Mouse (Mus musculus): ENCODE measurements at regions not wholly inside any gene's neighbourhood (a gene's known extent, or its start where the extent isn't known, plus 50 kb on each side); places are given as distances from the start of the nearest gene placed in this dataset.

DNA sequence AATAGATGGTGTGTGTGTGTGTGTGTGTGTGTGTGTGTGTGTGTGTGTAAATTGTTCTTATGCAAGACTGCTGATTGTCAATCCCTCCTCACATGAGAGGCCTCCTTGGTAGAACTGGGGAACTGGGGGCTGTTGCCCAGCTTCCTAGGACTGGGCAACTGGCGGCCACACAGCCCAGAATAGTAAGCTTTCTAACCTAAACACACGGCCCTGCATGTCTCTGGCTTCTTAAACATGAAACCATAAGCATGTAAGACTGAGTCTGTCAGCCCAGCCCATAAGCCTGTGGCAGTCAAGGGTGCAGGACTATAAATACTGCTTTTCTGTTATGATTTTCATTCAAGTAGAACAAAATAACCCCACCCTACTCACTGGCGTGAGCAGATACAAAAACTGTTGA lies 60.7 kb downstream of the Ifng start:
- DNase-seq (ENCODE audit: low spot score), result no peak

DNA sequence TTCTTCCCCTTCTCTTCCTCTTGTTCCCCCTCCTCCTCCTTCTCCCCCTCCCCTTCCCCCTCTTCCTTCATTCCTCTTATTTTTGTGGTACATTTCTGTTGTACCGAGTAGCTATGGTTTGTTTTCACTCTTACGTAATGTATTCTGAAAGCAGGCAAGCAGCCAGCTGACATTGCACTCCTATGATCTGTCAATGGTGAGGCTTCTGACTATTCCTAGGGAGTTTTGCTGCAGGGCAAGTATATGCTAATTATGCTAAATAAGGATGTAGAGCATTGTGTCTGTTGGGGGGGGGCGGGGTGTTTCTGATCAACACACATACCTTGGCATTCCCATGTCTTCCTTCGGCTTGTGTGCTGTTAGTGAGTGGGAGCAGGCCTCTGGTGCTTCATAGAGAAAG lies 64.0 kb downstream of the Ifng start:
- no peak for DNase-seq (ENCODE audit: low spot score)

DNA sequence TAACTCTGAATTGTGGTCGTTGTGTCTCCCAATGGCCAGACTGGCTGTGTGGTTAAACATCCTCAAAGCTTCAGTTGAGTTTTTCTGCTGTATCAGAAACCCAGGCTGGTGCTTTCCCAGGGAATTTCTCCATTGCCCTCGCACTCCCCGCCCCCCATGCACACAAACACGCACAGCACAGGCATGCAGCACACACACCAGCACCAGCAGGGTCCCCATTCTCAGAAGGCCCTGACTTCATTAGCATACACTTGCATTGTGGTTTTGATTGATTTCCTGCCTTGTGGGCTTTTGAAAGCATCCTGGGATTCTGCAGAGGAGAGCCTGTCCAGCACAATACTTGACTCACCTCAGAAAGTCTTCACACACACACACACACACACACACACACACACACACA lies 65.3 kb downstream of the Ifng start:
- DNase-seq (ENCODE audit: low spot score), result no peak

DNA sequence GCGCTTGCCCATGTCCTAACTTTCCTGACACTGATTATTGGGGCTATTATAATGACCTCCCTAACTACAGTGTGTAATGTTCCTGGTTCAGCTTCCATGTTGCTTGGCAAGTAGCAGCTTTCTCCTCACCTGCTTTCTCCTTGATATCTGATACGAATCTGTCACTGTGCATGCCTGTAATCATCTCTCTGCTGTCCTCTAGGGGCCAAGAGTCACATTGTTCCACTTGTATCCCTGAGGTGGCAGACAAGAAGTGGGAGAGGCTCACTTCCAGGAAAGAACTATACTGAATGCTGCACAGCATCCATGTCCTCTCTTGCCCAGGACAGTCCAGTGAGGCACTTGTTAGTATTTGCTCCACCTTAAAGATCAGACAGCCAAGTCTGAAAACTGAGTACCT lies 66.8 kb downstream of the Ifng start:
- DNase-seq (ENCODE audit: low spot score), result no peak

DNA sequence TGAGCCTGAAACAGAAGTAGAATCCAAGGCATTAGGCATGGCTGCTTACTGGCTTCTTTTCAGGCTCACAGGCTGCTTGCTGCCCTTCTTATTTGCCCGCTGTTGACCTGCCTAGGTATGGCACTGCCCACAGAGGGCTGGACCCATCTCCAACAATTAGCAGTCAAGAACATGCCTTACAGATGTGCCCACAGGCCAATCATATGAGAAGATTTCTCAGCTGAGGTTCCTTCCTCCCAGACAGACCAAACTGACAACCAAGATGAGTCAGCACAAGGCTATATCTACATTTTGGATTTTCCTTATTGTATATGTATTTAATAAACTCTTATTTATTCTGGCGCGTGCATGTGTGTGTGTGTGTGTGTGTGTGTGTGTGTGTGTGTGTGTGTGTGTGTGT lies 76.0 kb downstream of the Ifng start:
- no peak for DNase-seq (ENCODE audit: low spot score)

DNA sequence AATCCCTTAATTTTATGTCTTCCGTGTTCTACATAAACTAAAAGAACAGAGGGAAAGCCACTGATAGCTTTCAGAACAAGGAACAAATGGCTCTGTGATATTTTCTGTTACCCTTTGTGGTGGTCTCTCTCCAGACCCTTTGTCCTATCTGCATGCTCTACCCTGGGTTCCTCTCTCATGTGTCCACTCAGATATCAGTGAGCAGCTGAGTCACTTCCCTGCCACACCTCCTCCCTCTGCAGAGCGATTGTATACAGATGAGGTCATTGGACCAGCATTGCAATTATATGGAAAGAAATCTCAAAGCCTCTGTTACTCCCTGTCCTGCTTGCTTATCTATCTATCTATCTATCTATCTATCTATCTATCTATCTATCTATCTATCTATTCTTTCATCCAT lies 77.1 kb downstream of the Ifng start:
- DNase-seq (ENCODE audit: low spot score), result no peak

DNA sequence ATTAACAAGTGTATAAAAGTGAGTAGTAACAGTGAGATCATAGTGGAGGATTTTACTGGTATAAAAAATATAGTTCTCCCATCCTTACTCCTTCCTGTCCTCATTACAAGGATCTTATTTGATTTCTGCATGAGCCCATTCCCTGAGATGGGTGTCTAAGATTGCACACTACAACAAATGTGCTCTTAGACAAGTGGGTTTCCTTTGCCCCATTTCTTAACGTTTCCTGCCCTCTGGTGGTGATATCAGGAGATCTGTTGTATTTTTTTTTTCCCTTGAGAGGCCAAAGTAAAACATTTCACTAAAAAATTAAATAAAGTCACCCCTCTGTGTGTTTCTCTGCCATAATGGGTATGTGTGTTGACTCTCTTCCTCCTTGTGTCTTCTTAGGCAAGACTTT lies 105.1 kb downstream of the Ifng start:
- DNase-seq (ENCODE audit: low spot score), result no peak

DNA sequence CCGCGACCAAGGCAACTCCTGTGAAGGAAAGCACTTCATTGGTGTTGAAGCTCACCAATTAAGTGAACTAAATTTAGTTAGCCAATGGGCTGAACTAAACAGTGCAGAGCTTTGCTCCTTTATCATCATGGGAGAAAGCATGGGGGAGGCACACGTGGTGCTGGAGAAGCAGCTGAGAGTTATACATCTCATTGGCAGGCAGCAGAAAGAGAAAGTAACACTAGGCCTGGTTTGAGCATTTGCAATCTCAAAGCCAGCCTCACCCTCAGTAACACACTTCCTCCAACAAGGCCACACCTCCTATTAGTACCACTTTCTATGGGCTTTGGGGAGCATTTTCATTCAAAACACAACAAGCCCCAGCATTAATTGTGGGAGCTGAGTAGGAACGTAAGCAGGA lies 109.4 kb downstream of the Ifng start:
- DNase-seq (ENCODE audit: low spot score), result no peak

DNA sequence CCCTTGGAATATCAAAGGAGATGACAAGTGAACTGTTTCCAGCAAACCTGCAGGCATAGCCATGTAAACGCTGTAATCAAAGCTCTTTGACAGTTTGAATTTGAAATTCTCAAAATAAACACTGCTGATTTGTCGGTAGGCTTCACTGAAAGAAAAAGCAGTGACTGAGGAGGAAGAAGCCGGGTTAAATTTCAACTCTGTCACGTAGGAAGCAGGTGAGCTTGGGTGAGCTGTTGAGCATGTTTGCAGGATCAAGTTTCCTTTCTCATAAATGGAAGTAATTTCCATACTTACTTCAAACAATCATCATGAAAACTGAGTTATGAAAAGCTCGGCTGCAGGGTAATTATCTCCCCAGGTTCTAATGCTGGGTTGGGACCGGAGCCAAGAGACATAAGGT lies 118.0 kb downstream of the Ifng start:
- DNase-seq (ENCODE audit: low spot score), result no peak

DNA sequence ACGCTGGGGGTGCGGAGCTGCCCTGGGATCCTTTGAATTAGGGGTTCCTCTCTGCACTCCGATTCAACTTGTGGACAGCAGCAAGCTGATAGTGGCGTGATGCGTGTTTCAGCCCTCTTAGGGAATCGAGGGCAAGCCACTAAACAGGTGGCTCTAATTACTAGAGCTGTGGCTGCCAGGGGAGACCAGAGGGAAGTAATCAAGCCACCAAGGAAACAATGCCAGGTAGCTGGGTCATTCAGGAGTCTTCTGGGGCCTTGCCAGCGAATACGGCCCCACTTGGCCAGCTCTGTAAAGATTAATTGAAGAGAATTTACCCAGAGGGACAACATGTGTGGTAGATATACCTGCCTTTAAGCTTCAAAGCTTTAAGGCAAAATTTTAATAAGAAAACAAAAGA lies 123.2 kb downstream of the Ifng start:
- DNase-seq (ENCODE audit: low spot score), result no peak

DNA sequence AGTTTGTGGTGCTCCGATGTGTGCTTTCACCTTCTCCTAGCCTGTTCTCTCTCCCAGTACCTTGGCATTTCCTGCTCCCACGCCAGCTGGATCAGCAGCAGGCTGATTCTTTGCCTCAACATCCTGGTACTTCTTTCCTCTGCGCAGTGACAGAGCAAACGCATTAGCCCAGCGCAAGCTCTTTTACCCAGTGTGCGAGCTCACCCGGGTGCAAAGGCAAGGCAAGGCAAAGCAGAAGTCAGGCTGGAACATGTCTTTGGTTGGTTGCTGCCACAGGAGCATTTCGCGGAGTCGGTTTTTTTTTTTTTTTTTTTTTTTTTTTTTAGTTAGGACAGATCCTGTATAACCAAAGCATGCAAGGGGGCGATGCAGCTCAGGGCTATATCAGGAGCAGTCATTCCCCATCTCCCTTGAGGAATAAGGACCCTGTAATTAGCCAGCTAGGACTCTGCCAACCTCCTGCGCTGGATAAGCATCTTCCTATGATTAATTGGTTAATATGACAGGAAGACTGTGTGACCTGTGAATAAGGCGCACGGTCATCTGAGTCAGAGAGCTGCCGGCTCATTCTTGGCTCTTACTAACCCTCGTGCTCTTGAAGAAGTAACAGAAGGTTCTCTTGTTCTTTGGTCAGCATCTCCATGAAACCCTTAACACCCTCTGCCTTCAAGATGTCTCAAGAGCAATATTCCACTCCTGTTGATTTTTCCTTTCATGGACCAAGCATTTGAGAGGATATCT lies 123.9 kb downstream of the Ifng start:
- no peak for DNase-seq (ENCODE audit: low spot score)

DNA sequence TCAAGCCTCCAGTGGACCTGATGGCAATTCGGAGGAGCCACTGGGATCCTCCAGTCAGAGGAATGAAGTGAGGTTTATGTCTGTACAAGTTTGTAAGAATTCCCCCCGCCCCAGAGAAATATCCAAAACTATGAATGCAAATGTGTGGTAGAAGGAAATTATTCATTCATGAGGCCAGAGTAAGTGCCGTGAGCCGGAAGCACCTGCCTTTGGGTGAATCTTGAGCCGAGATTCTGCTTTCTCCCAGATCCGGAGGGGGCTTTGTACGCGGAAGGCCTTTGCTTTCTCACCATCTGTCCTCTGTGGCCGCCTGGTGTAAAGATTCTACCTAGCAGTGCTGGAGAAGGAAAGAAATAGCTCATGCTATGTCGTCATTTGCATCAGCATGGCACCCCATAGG lies 127.8 kb downstream of the Ifng start:
- no peak for DNase-seq (ENCODE audit: low spot score)

DNA sequence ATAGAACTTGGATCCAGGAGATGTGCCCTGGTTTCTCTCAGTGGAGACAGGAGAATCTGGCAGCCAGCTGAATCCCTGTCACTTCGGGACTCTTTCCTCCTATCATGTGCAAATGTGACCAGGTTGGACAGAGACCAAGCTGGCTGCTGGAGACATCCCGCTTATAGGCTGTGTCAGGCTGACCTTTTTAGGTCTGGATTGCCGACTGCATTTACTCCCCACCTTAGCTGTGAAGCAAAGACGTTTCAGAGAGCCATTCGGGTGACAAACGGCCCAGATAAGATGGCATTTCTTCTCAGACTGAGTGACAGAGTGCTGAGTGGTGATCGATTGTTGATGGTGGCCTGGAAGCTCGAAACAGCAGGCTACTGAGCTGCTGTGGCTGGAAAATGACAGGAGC lies 128.6 kb downstream of the Ifng start:
- no peak for DNase-seq (ENCODE audit: low spot score)

DNA sequence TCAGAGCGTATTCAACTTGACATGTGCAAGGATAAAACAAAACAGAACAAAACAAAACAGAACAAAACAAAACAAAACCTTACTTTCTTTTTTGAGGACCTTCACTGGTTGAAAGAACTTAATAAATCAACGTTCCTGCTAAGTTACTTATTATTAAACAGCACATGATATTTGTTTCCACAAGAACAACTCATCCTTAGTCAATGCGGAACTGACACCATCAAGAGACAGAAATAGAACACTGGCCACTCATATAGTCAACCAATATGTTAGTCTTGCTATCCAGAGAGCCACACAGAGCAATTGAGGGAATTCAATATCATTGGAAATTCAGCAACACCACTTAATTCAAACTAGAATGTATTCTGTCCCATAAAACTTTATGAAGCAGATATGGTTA lies 132.4 kb downstream of the Ifng start:
- no peak for DNase-seq (ENCODE audit: low spot score)

DNA sequence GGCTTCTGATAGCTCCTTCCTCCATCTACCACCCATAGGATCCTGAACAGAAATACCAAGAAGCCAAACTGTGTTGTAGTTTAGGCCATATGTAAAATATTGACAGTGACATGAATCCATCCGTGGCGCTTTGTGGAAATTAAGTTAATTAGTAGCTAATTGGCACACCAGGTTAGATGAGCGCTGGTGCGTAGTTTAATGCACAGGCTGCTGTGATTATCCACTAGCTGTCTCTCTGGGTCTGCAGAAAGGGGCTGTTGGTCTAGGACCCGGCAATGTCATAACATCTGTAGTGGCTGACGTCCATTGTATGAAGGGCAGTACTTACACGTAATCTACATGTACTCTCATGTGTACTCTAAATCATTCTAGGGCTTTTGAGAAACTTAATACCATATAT lies 134.7 kb downstream of the Ifng start:
- no peak for DNase-seq (ENCODE audit: low spot score)

DNA sequence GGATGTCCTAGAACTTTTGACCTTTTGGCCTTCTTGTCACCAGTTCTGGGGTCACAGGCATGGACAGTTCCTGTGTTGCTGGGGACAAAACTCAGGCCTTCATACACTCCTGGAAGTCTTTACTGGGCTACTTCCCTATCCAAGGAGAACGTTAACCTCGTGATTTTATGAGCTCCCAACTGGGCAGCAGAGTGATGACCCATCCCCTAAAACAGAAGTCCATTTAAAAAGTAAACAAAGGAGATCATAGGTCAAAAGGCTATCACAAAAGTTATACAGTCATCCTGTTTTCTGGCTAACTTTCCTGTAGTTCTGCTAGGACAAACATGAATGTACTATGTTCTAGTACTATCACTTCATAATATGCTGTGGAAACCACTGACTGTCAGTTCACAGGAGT lies 140.5 kb downstream of the Ifng start:
- DNase-seq (ENCODE audit: low spot score), result no peak

DNA sequence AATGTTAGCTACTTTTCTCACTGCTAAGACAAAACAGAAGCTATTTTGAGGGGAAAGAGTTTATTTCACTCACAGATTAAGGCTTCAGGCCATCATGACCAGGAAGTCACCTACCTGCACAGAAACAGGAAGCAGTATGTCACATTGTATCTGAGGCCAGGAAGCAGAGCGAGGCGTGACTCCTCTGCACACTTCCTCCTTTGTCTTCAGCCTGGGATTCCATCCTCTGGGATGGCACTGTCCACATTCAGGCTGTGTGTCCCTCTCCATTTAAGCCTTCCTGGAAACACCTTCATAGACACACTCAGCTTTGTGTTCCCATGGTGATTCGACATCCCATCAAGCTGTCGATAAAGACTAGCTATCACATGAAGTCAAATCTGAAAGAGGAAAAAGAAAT lies 145.0 kb downstream of the Ifng start:
- no peak for DNase-seq (ENCODE audit: low spot score)

DNA sequence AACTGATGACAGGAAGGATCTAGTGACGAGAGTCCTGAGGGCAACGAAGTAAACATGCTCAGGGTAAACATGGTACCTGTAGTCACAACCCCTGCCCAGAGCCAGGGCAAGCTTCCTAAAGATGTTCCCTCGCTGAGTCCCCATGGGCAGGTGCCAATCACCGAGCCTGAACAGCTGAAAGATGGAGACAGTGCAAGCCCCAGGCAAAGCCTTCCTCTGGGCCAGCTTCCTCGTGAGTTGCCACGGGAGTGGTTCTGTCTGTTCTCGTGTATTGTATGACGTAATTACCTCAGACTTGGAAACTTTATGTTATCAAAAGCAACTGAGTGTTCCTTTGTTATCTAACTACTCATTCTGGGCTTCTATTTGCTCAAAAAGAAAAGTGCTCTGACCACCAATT lies 147.4 kb downstream of the Ifng start:
- DNase-seq (ENCODE audit: low spot score), result no peak

DNA sequence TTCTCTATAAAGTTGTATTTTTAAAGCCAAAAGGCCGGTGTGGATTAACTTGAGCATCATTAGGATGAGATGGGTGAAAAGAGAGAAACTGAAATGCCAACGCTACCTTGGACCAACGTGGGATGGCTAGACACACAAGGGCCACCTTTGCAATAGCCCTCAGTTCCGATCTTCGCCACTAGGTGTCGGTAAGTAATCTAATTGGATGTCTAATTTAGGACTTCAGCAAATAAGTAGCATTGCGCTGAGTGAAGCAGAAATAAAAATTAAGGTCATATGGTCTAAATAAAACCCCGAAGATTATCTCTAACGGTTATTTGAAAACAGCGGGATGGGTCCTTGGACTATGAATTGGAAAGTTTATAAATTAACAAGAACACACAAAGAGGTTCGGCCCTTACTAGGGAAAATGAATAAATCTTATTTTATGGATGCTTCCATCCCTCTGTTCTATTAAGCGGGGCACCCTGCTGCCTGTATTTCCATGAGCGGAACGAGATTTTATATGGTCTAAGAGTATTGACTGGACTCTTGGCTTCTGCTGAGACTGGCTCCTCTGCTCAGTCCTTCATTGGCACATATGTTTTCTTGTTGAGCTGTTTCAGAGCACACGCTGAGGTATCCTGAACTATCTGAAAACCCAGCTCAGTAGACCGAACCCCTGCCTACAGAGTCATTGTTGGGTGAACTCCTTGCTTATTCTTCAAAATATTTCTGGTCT lies 152.0 kb downstream of the Ifng start:
- peak; percentile 72 for DNase-seq (ENCODE audit: low spot score)

DNA sequence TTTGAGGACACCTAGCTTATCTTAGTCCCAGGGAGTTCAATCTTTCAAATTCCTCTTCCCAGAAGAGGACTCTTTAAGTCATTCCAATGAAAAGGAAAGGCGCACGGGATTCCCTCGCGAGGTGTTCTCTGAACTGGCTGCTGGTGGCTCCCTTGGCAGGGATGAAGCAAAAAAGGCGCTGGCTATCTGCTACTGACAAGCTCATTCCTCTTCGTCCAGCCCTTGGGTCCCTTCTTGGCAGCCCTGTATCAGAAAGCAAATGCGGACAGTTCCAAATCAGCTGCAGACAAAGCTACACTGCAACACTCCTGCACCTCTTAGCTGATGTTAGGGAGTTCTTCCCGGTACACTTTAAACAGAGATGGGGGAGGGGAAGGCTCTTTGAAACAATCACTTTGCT lies 155.4 kb downstream of the Ifng start:
- DNase-seq (ENCODE audit: low spot score), result no peak

DNA sequence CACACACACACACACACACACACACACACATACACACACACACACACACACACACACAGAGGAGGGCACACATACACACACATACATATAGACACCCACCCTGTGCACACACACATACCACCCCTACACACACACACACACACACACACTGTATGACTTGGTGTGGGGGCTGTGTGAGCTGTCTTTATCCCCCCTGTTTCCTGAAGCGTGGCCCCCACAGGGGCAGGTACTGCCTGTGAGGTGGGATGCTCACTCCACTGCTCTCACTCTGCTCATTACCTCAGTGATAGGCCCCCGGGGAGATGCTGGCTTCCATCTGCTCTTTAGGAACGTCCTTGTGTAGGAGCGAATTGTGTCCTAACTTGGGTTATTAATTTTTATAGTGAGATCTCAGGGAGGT lies 157.7 kb downstream of the Ifng start:
- no peak for DNase-seq (ENCODE audit: low spot score)

DNA sequence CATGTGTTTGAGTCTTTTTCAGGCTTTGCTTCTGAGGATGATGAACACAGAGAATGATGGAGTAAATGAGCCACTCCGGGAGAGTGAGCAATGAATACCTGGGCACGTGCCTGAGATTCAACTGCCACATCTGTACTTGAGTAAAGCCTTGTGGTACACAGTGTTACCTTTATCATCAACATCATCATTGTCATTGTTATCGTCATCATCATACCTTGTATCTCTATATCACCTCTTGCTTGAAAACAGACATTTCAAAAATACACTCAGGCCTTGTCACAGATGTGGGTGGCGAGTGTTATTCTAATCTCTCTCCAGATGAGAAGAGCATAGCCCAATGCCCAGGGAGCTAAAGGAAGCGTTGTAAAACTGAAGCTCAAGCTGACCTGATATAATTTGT lies 158.4 kb downstream of the Ifng start:
- DNase-seq (ENCODE audit: low spot score), result no peak

DNA sequence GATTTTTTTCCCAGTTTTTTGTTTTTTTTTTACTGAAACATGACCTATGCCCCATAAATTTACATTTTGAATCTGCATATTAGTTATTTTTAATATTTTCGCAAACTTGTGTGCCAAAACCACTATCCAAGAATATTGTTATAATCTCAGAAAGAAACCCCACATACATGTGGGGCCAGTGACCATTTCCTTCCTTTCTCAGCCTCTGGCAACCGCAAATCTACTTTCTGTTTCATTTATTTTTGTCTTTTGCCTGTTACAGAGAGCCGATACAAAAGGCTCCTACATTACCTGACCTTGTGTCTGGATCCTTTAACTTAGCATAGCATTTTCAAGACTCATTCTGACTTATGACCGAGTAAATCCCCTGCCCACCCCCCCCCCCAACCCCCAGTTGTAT lies 158.8 kb downstream of the Ifng start:
- no peak for DNase-seq (ENCODE audit: low spot score)

DNA sequence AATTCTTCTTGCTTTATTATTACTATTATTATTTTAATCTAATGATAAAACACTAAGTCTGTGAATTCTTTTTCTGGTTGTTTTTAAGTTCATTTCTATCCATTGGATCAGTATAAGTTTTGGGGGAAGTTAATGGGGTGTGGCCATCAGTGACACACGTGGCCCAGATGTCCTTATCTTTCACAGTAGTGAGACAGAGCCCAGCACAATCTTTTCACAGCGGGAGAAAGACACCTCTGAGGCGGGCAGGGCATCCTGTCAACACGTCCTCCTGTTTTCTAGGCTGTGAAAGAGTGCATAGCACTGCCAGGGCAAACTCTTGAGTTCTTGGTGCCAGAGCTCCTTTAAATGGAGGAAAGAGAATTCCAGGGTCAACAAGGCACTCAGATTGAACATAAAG lies 162.1 kb downstream of the Ifng start:
- no peak for DNase-seq (ENCODE audit: low spot score)

Data from ovary, postnatal 10 days (tissue).